Mouse (Mus musculus) MEL (cell line): ENCODE measurements at regions not wholly inside any gene's neighbourhood (a gene's known extent, or its start where the extent isn't known, plus 50 kb on each side); places are given as distances from the start of the nearest gene placed in this dataset.

ENCODE experiments used
- DNase-seq: peaks from one replicate; pipeline ENCODE4 v3.0.0; 2011; ENCODE audit warnings: low read depth, low spot score
- H3K27ac ChIP-seq: 2 replicates; pipeline ENCODE4 v1.5.1; 2012; ENCODE audit warnings: low read depth, mild to moderate bottlenecking, control low read depth, low read length, moderate library complexity; ENCODE audit not compliant: control insufficient read depth
- H3K27me3 ChIP-seq, 2 experiments: fragments of 150-350 bp in 1 of 2; sonication (generic) in 1 of 2; 2 replicates each; pipeline ENCODE4 v1.6.1; 2012; ENCODE audit warnings: low read length in 2 of 2, mild to moderate bottlenecking in 2 of 2, improper control_type of control experiment in 1 of 2, moderate library complexity in 1 of 2; ENCODE audit not compliant: insufficient read depth in 2 of 2, control insufficient read depth in 1 of 2
- H3K36me3 ChIP-seq, 2 experiments: 2 replicates each; pipeline ENCODE4 v1.6.1; 2012 to 2014; ENCODE audit warnings: low read length in 2 of 2, improper control_type of control experiment in 1 of 2, inconsistent platforms in 1 of 2, mild to moderate bottlenecking in 1 of 2; ENCODE audit not compliant: insufficient read depth in 2 of 2, control insufficient read depth in 1 of 2
- H3K4me1 ChIP-seq, 2 experiments: fragments of 150-350 bp in 1 of 2; sonication (generic) in 1 of 2; 2 replicates each; pipeline ENCODE4 v1.6.1; 2012; ENCODE audit warnings: low read length in 2 of 2, improper control_type of control experiment in 1 of 2, mild to moderate bottlenecking in 1 of 2; ENCODE audit not compliant: insufficient read depth in 2 of 2, control insufficient read depth in 1 of 2
- H3K4me3 ChIP-seq, 2 experiments: fragments of 150-350 bp in 1 of 2; sonication (generic) in 1 of 2; 2 replicates each; pipeline ENCODE4 v1.5.1; 2012; ENCODE audit warnings: low read depth in 2 of 2, low read length in 2 of 2, mild to moderate bottlenecking in 2 of 2, moderate library complexity in 2 of 2, control low read depth in 1 of 2, improper control_type of control experiment in 1 of 2; ENCODE audit not compliant: control insufficient read depth in 1 of 2, insufficient read depth in 1 of 2
- H3K79me2 ChIP-seq: 2 replicates; pipeline ENCODE4 v1.6.1; 2012; ENCODE audit warnings: mild to moderate bottlenecking, low read length, moderate library complexity; ENCODE audit not compliant: control insufficient read depth, poor library complexity, insufficient read depth
- H3K9ac ChIP-seq: 2 replicates; pipeline ENCODE4 v1.6.1; 2012; ENCODE audit warnings: low read depth, mild to moderate bottlenecking, control low read depth, low read length, moderate library complexity; ENCODE audit not compliant: control insufficient read depth, poor library complexity, severe bottlenecking
- H3K9me3 ChIP-seq: fragments of 150-350 bp; sonication (generic); replicated peaks from 2 replicates; pipeline ENCODE4 v1.6.1; 2012; ENCODE audit warnings: mild to moderate bottlenecking, low read length, improper control_type of control experiment, moderate library complexity; ENCODE audit not compliant: insufficient read depth
- CTCF ChIP-seq, 3 experiments: IDR thresholded peaks in 2 of 3; conservative IDR thresholded peaks in 1 of 3; 2 replicates each; pipeline ENCODE4 v1.5.1; 2011 to 2012; ENCODE audit warnings: low read length in 3 of 3, low read depth in 2 of 3, mild to moderate bottlenecking in 2 of 3, improper control_type of control experiment in 1 of 3, inconsistent platforms in 1 of 3, mixed read lengths in 1 of 3, moderate library complexity in 1 of 3; ENCODE audit not compliant: control insufficient read depth in 1 of 3, insufficient read depth in 1 of 3, poor library complexity in 1 of 3, severe bottlenecking in 1 of 3
- E2F4 ChIP-seq: IDR thresholded peaks from 2 replicates; pipeline ENCODE4 v1.6.1; 2011; ENCODE audit warnings: low read depth, low read length, improper control_type of control experiment, borderline replicate concordance
- ELF1 ChIP-seq: IDR thresholded peaks from 2 replicates; pipeline ENCODE4 v1.6.1; 2014; ENCODE audit warnings: low read depth, mild to moderate bottlenecking, inconsistent platforms, low read length, improper control_type of control experiment, moderate library complexity
- EP300 ChIP-seq, 2 experiments: IDR thresholded peaks; 2 replicates each; pipeline ENCODE4 v1.6.1; 2011; ENCODE audit warnings: improper control_type of control experiment in 2 of 2, low read length in 2 of 2, low read depth in 1 of 2, mild to moderate bottlenecking in 1 of 2
- ETS1 ChIP-seq: IDR thresholded peaks from 2 replicates; pipeline ENCODE4 v1.6.1; 2012; ENCODE audit warnings: low read depth, mild to moderate bottlenecking, inconsistent platforms, low read length, improper control_type of control experiment, moderate library complexity
- GABPA ChIP-seq: IDR thresholded peaks from 2 replicates; pipeline ENCODE4 v1.6.1; 2012; ENCODE audit warnings: low read depth, mild to moderate bottlenecking, inconsistent platforms, low read length, improper control_type of control experiment, moderate library complexity
- KAT2A ChIP-seq: conservative IDR thresholded peaks from 2 replicates; pipeline ENCODE4 v1.6.1; 2012; ENCODE audit warnings: low read depth, low read length, improper control_type of control experiment, inconsistent platforms
- MAX ChIP-seq: IDR thresholded peaks from 2 replicates; pipeline ENCODE4 v1.6.1; 2011; ENCODE audit warnings: low read length, improper control_type of control experiment
- MXI1 ChIP-seq: IDR thresholded peaks from 2 replicates; pipeline ENCODE4 v1.6.1; 2011; ENCODE audit warnings: mild to moderate bottlenecking, low read depth, low read length, improper control_type of control experiment
- MYB ChIP-seq: IDR thresholded peaks from 2 replicates; pipeline ENCODE4 v1.6.1; 2011; ENCODE audit warnings: mild to moderate bottlenecking, low read depth, low read length, improper control_type of control experiment
- RCOR1 ChIP-seq: IDR thresholded peaks from 2 replicates; pipeline ENCODE4 v1.6.1; 2012; ENCODE audit warnings: low read depth, mild to moderate bottlenecking, inconsistent platforms, low read length, improper control_type of control experiment
- TAL1 ChIP-seq: IDR thresholded peaks from 2 replicates; pipeline ENCODE4 v1.6.1; 2012; ENCODE audit warnings: mild to moderate bottlenecking, inconsistent platforms, low read length, moderate library complexity, mixed read lengths
- USF1 ChIP-seq: IDR thresholded peaks from 2 replicates; pipeline ENCODE4 v1.6.1; 2014; ENCODE audit warnings: low read depth, mild to moderate bottlenecking, inconsistent platforms, low read length, improper control_type of control experiment, moderate library complexity
- USF2 ChIP-seq, 2 experiments: IDR thresholded peaks; 2 replicates each; pipeline ENCODE4 v1.6.1; 2011 to 2012; ENCODE audit warnings: improper control_type of control experiment in 2 of 2, low read length in 2 of 2, borderline replicate concordance in 1 of 2, inconsistent platforms in 1 of 2, low read depth in 1 of 2, mild to moderate bottlenecking in 1 of 2; ENCODE audit not compliant: insufficient read depth in 1 of 2
- ZC3H11A ChIP-seq: IDR thresholded peaks from 2 replicates; pipeline ENCODE4 v1.6.1; 2012; ENCODE audit warnings: low read depth, mild to moderate bottlenecking, inconsistent platforms, low read length, improper control_type of control experiment
- ZMIZ1 ChIP-seq: IDR thresholded peaks from 2 replicates; pipeline ENCODE4 v1.6.1; 2012; ENCODE audit warnings: low read depth, mild to moderate bottlenecking, inconsistent platforms, low read length, improper control_type of control experiment, moderate library complexity
- ZNF384 ChIP-seq: IDR thresholded peaks from 2 replicates; pipeline ENCODE4 v1.6.1; 2012; ENCODE audit warnings: low read depth, mild to moderate bottlenecking, inconsistent platforms, low read length, improper control_type of control experiment

DNA sequence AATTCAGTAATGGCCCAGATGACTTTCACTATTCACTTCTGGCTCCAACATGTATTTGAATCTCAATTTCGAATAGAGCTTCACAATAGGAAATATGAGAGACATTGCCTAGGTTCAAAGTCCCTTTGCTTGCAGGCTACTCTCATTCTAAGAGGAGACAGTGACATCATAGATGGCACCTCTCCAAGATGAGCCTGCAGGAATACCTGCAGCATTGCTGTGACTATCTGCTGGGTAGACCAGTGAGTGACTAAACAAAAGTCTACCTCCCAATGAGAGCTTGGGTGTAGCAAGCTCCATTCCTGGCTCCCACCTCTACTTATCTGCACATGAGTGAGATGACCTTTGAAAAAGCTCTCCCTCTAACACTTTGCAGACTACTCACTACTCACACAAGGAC lies 1632.6 kb upstream of the Gm6569 start:
- no peak overlapping the region for H3K27ac ChIP-seq
- H3K9me3 ChIP-seq: no peaks in the 10 kb centered on the region
- no peak overlapping the region for H3K4me3 ChIP-seq
- no peaks in the 10 kb centered on the region for H3K36me3 ChIP-seq
- no peak overlapping the region for H3K9ac ChIP-seq
- no peaks in the 10 kb centered on the region for H3K27me3 ChIP-seq
- TF ChIP-seq ZNF384 (no peak), ZC3H11A (no peak), USF2 (IDR thresholded peaks at IDR 0.05; ENCODE audit: borderline replicate concordance in 1 of 2, insufficient read depth in 1 of 2, low read depth in 1 of 2, low read length in 2 of 2) (no peak), GABPA (no peak), KAT2A (no peak), RCOR1 (no peak), TAL1 (no peak), MXI1 (no peak), ZMIZ1 (no peak), MAX (no peak), MYB (no peak), ELF1 (no peak), CTCF (IDR thresholded peaks at IDR 0.05 in 2 of 3, conservative IDR thresholded peaks at IDR 0.05 in 1 of 3; ENCODE audit: control insufficient read depth in 1 of 3, insufficient read depth in 1 of 3, low read depth in 2 of 3, low read length in 3 of 3, poor library complexity in 1 of 3, severe bottlenecking in 1 of 3) (no peak), ETS1 (no peak), EP300 (IDR thresholded peaks at IDR 0.05; ENCODE audit: low read depth in 1 of 2, low read length in 2 of 2) (no peak), E2F4 (no peak), USF1 (no peak)
- TF ChIP-seq, all 39 proteins: peak for 0
- DNase-seq: no peak
- Histone ChIP-seq H3K4me1 (no peaks in the 10 kb centered on the region), H3K79me2 (no peaks in the 10 kb centered on the region)

DNA sequence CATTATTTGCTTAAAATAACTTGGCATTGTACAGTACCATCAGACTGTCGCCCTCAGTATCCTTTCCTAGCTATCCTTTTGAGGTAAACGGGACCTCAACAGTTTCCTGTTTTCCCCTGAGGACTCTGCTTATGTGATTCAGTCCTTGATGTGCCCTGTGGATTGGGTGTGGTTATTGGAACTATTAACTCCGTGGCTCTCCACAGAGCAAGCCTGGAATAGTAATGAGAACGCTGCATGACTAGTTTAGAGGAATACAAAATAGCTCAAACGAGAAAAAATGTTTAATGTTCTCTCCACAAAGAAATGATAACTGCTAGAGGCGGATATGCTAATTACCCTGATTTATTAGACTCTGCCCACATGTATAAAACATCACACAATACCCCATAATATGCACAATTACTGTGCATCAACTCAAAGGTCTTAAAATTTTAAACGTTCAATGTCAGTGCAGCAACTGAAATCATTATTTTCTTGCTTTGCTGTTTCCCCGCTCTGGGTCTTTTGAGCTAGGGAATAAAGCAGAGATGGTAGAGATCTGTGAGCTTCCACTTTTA lies 1629.0 kb upstream of the Gm6569 start:
- no peak overlapping the region for H3K4me3 ChIP-seq
- peaks cover 0 to 7% of the 10 kb centered on the region in 2 experiments; a peak in 1 of 4 replicates for H3K4me1 ChIP-seq
- TF ChIP-seq CTCF (IDR thresholded peaks at IDR 0.05 in 2 of 3, conservative IDR thresholded peaks at IDR 0.05 in 1 of 3; ENCODE audit: control insufficient read depth in 1 of 3, insufficient read depth in 1 of 3, low read depth in 2 of 3, low read length in 3 of 3, poor library complexity in 1 of 3, severe bottlenecking in 1 of 3): no peak
- H3K9ac ChIP-seq: no peak overlapping the region
- no peaks in the 10 kb centered on the region for H3K79me2 ChIP-seq
- H3K9me3 ChIP-seq: no peaks in the 10 kb centered on the region
- H3K27ac ChIP-seq: no peak overlapping the region
- no peaks in the 10 kb centered on the region for H3K27me3 ChIP-seq
- no peak for DNase-seq
- no peaks in the 10 kb centered on the region for H3K36me3 ChIP-seq
